Mouse (Mus musculus): Measurements from ENCODE around the gene Leng9.

DNA sequence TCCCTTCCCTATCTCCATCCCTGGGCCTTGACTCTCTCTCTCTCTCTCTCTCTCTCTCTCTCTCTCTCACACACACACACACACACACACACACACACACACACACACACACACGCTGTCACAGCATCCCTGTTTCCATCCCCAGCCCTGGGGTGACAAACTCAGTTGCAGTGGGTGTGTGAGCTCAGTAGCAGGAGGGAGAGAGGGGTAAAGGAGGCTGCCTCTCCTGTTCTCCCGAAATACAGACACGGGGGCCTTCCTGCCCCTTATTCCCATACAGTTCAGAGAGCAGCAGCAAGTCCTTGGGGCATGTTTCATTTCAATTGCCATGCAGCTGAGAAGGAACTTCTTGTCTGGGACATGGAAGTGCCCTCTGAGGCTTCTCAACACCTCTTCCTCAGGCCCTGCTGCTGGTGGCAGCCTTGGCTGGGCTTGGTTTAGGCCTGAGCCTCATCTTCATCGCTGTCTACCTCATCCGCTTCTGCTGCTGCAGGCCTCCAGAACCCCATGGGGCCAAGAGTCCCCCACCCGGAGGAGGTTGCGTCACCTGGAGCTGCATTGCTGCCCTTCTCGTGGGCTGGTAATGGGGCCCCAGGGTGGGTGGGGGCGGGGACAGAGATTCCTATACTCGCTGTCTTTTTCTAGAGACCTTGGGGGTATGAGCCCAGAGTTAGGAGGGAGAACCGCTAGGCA lies 28.0 kb downstream of the Leng9 start:
- TF ChIP-seq CTCF (conservative IDR thresholded peaks at IDR 0.05; ENCODE audit: insufficient read depth, insufficient read length, low read depth, low read length), result no peak
- TF ChIP-seq POLR2A (IDR thresholded peaks at IDR 0.05; ENCODE audit: low read depth, low read length), result no peak

Measured in kidney, adult 2 months (tissue).